Mouse (Mus musculus) embryo, embryonic 11.5 days (tissue): ENCODE data around the gene Tmem95.

Experiments used
- DNase-seq: peaks from one replicate; pipeline ENCODE4 v3.0.0-alpha.2; 2012; ENCODE audit warnings: low read depth, low spot score

Gene Tmem95

GRCm38 (mm10) chr11:69910781-69911560, 33.2 kb upstream of the Tmem95 start:
- DNase-seq: no peak

GRCm38 (mm10) chr11:69910177-69910576, 32.4 kb upstream of the Tmem95 start:
- no peak for DNase-seq

- DNase-seq: no peak
Observed at GRCm38 (mm10) chr11:69909174-69909573, 31.4 kb upstream of the Tmem95 start.

- DNase-seq: no peak
Observed at GRCm38 (mm10) chr11:69908645-69909044, 30.8 kb upstream of the Tmem95 start.

- DNase-seq: no peak
Observed at GRCm38 (mm10) chr11:69904311-69904710, 26.5 kb upstream of the Tmem95 start.

GRCm38 (mm10) chr11:69902972-69903371, 25.2 kb upstream of the Tmem95 start:
- DNase-seq: no peak

- no peak for DNase-seq
Observed at GRCm38 (mm10) chr11:69901993-69902392, 24.2 kb upstream of the Tmem95 start.

GRCm38 (mm10) chr11:69901406-69901846, 23.6 kb upstream of the Tmem95 start:
- DNase-seq: peak; percentile 92

GRCm38 (mm10) chr11:69900471-69901405, 22.9 kb upstream of the Tmem95 start, which contains the start of the genes 2810408A11Rik and Neurl4:
Gene 2810408A11Rik, minus strand, starts transcription at chr11:69900987.
Gene Neurl4, plus strand, starts transcription at chr11:69901072.
- DNase-seq: peak; percentile 94

- DNase-seq: no peak
Observed at GRCm38 (mm10) chr11:69899870-69900269, 22.1 kb upstream of the Tmem95 start.

- DNase-seq: no peak
Observed at GRCm38 (mm10) chr11:69895291-69895690, 17.5 kb upstream of the Tmem95 start, which contains the start of gene Acap1. Gene Acap1, minus strand, starts transcription at chr11:69895539.

- no peak for DNase-seq
Observed at GRCm38 (mm10) chr11:69894671-69895070, 16.9 kb upstream of the Tmem95 start.

GRCm38 (mm10) chr11:69891482-69891881, 13.7 kb upstream of the Tmem95 start:
- no peak for DNase-seq

- no peak for DNase-seq
Observed at GRCm38 (mm10) chr11:69886907-69887635, 9.3 kb upstream of the Tmem95 start.

- no peak for DNase-seq
Observed at GRCm38 (mm10) chr11:69884663-69885062, 6.8 kb upstream of the Tmem95 start.

- DNase-seq: no peak
Observed at GRCm38 (mm10) chr11:69884240-69884639, 6.4 kb upstream of the Tmem95 start.

- no peak for DNase-seq
Observed at GRCm38 (mm10) chr11:69883527-69884151, 5.8 kb upstream of the Tmem95 start.

GRCm38 (mm10) chr11:69883066-69883465, 5.2 kb upstream of the Tmem95 start:
- no peak for DNase-seq

- no peak for DNase-seq
Observed at GRCm38 (mm10) chr11:69881787-69882670, 4.2 kb upstream of the Tmem95 start.
